Mouse (Mus musculus) hindbrain, embryonic 13.5 days (tissue): ENCODE data around the gene Ice1. TPM values are rescaled to one million over a fixed set of nuclear protein-coding genes. Genes with fewer than 3 reads are reported as not detected.

Experiments used
- ATAC-seq: fragments of 200-750 bp; cut with Nextera tagmentation; 2 replicates; pipeline ENCODE4 v1.8.0; 2017; ENCODE audit warnings: moderate TSS enrichment; ENCODE audit not compliant: low FRiP score
- H3K27ac ChIP-seq: fragments of 300-500 bp; sonication (generic); 2 replicates; pipeline ENCODE4 v1.5.1; 2015; ENCODE audit warnings: inconsistent platforms, mild to moderate bottlenecking, moderate library complexity
- H3K27me3 ChIP-seq: fragments of 300-500 bp; sonication (generic); 2 replicates; pipeline ENCODE4 v1.6.1; 2015; ENCODE audit warnings: mild to moderate bottlenecking, inconsistent platforms
- H3K36me3 ChIP-seq: fragments of 300-500 bp; sonication (generic); 2 replicates; pipeline ENCODE4 v1.6.1; 2015; ENCODE audit warnings: mild to moderate bottlenecking, inconsistent platforms
- H3K4me1 ChIP-seq: fragments of 300-500 bp; sonication (generic); replicated peaks from 2 replicates; pipeline ENCODE4 v1.6.1; 2015; ENCODE audit warnings: inconsistent platforms
- H3K4me2 ChIP-seq: fragments of 300-500 bp; sonication (generic); 2 replicates; pipeline ENCODE4 v1.6.1; 2015; ENCODE audit warnings: inconsistent platforms, mild to moderate bottlenecking, moderate library complexity
- H3K4me3 ChIP-seq: fragments of 300-500 bp; sonication (generic); 2 replicates; pipeline ENCODE4 v1.5.1; 2015; ENCODE audit warnings: mild to moderate bottlenecking, inconsistent platforms
- H3K9ac ChIP-seq: fragments of 300-500 bp; sonication (generic); 2 replicates; pipeline ENCODE4 v1.6.1; 2015; ENCODE audit warnings: mild to moderate bottlenecking, inconsistent platforms
- H3K9me3 ChIP-seq: fragments of 300-500 bp; sonication (generic); 2 replicates; pipeline ENCODE4 v1.6.1; 2016; ENCODE audit warnings: inconsistent platforms
- WGBS: fragments of 180-500 bp; shearing (Covaris S2); methylation state at CpG from one replicate; pipeline ENCODE4 v1.1.7; 2015; 5-methylcytosine and 5-hydroxymethylcytosine counted together
- polyA plus RNA-seq: library from polyadenylated mRNA; unstranded; fragments of >200 nt; fragmentation: Nextera tagmentation; extraction: Ambion mirVana; gene quantifications from 2 replicates; pipeline ENCODE4 v1.2.1, GENCODE M21; 2015

Ice1 gene
- polyA plus RNA-seq, 1 experiment from 2014 or later = 28.5 TPM

- no peaks in the 10 kb centered on the region for H3K4me1 ChIP-seq
- no peaks in the 10 kb centered on the region for H3K9me3 ChIP-seq
- H3K36me3 ChIP-seq = no peaks in the 10 kb centered on the region
- no peak overlapping the region for H3K4me2 ChIP-seq
- no peak overlapping the region for H3K9ac ChIP-seq
- 0 out of 2 replicates have a peak, but pooled peaks cover 7% of the 10 kb centered on the region for H3K27me3 ChIP-seq
- no peak overlapping the region for H3K4me3 ChIP-seq
- 90% methylated on average over 12 of the region's 12 CpGs for WGBS
- no peak overlapping the region for H3K27ac ChIP-seq
- no peak for ATAC-seq
These were observed 18.1 kb upstream of the Ice1 start for GRCm38 (mm10) chr13:70655570-70655969.

GRCm38 (mm10) chr13:70654091-70654770 is 16.8 kb upstream of the Ice1 start:
- 65% methylated on average over 5 of the region's 5 CpGs for whole genome bisulfite sequencing
- Histone ChIP-seq H3K9me3 (no peaks in the 10 kb centered on the region), H3K4me3 (no peak overlapping the region), H3K4me1 (no peaks in the 10 kb centered on the region), H3K27ac (no peak overlapping the region), H3K9ac (no peak overlapping the region), H3K36me3 (no peaks in the 10 kb centered on the region), H3K27me3 (0 out of 2 replicates have a peak, but pooled peaks cover 7% of the 10 kb centered on the region), H3K4me2 (no peak overlapping the region)
- ATAC-seq = no peak

- WGBS = 83% methylated on average over 2 of the region's 2 CpGs
- no peak for ATAC-seq
These were observed 16.0 kb upstream of the Ice1 start for GRCm38 (mm10) chr13:70653457-70653856.

GRCm38 (mm10) chr13:70650011-70650436 is 12.6 kb upstream of the Ice1 start:
- Histone ChIP-seq H3K4me2 (no peak overlapping the region), H3K9me3 (no peaks in the 10 kb centered on the region), H3K4me3 (no peak overlapping the region), H3K36me3 (no peaks in the 10 kb centered on the region), H3K9ac (no peak overlapping the region), H3K27ac (no peak overlapping the region), H3K4me1 (no peaks in the 10 kb centered on the region), H3K27me3 (0 out of 2 replicates have a peak, but pooled peaks cover 5% of the 10 kb centered on the region)
- WGBS = 76% methylated on average over 3 of the region's 3 CpGs
- no peak for ATAC-seq

More at GRCm38 (mm10) chr13:70653457-70653856, 16.0 kb upstream of the Ice1 start:
- Histone ChIP-seq H3K4me2 (no peak overlapping the region), H3K9me3 (no peaks in the 10 kb centered on the region), H3K4me1 (no peaks in the 10 kb centered on the region), H3K4me3 (no peak overlapping the region), H3K27me3 (0 out of 2 replicates have a peak, but pooled peaks cover 7% of the 10 kb centered on the region), H3K36me3 (no peaks in the 10 kb centered on the region), H3K9ac (no peak overlapping the region), H3K27ac (no peak overlapping the region)

DNA sequence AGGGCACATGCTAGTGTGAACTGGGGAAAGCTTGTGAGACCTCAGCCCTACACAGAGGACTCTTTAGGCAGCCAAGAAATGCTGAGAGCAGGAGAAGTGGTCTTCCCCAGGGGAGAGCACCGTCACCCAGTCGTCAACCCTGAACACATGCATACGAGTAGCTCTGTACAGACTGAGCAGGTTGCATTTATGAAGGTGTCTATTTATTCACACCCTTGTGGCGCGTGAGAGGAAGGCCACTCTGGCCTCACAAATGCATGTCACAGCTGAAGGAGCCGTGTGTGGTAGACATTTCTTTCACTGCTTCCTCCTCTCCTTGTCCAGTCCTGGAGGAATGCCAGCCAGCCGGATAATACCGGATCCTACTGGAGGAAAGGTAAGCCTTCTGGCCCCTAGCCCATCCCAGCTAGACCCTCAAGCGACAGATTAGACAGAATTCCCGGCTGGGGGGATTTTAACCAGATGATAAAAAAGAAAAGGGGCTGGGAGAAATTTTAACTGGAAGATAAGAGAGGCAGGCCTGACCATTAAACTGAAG is 8.6 kb upstream of the Ice1 start:
- H3K9me3 ChIP-seq = no peaks in the 10 kb centered on the region
- no peak overlapping the region for H3K4me3 ChIP-seq
- H3K4me1 ChIP-seq = no peaks in the 10 kb centered on the region
- WGBS = 77% methylated on average over 10 of the region's 10 CpGs
- H3K27ac ChIP-seq = no peak overlapping the region
- H3K4me2 ChIP-seq = no peak overlapping the region
- no peaks in the 10 kb centered on the region for H3K36me3 ChIP-seq
- H3K27me3 ChIP-seq = peaks cover 22% of the 10 kb centered on the region
- no peak overlapping the region for H3K9ac ChIP-seq
- no peak for ATAC-seq

- no peaks in the 10 kb centered on the region for H3K9me3 ChIP-seq
- no peak overlapping the region for H3K27ac ChIP-seq
- H3K9ac ChIP-seq = no peak overlapping the region
- WGBS = 54% methylated on average over 3 of the region's 3 CpGs
- no peaks in the 10 kb centered on the region for H3K4me1 ChIP-seq
- ATAC-seq = 0 out of 2 replicates have a peak, but pooled peaks have one; percentile 11
- H3K4me2 ChIP-seq = no peak overlapping the region
- H3K36me3 ChIP-seq = no peaks in the 10 kb centered on the region
- peaks cover 28% of the 10 kb centered on the region for H3K27me3 ChIP-seq
- H3K4me3 ChIP-seq = no peak overlapping the region
These were observed 6.6 kb upstream of the Ice1 start for GRCm38 (mm10) chr13:70644083-70644462.

DNA sequence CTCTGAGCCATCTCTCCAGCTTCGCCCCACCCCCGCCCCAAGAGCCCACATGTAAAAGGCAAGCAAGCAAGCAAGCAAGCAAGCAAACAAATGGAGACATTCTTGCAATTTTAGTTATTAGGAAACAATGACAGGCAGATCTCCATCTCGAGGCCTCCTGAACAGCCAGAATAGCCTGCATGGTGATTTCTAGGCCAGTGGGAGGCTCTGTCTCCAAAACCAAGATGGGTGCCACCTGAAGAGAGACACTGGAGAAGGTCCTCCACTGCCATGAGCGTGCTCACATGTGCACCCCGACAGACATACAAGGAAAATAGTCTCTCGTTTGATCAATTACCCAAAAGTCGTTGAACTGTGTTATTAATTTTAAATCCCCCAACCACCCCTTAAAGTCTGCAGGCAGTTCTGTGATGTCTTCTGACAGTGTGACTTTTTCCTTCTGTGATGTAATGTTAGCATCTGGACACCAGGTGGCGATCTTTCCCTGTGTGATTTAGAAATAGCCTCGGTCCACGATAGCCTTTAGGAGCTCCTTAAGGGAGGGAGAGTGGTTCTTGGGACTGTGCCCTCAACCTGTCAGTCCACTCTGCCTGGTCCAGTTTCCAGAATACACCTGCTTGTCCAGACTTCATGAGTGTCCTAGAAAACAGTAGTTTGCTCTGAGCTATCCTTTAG is 6.1 kb upstream of the Ice1 start:
- Histone ChIP-seq H3K4me1 (0 out of 2 replicates have a peak, but pooled peaks cover under 1% of the 10 kb centered on the region), H3K27me3 (peaks cover 28% of the 10 kb centered on the region), H3K27ac (no peak overlapping the region), H3K4me2 (no peak overlapping the region), H3K9ac (no peak overlapping the region), H3K9me3 (no peaks in the 10 kb centered on the region), H3K36me3 (no peaks in the 10 kb centered on the region), H3K4me3 (no peak overlapping the region)
- WGBS = 23% methylated on average over 10 of the region's 10 CpGs
- ATAC-seq = 0 out of 2 replicates have a peak, but pooled peaks have one; percentile 50

DNA sequence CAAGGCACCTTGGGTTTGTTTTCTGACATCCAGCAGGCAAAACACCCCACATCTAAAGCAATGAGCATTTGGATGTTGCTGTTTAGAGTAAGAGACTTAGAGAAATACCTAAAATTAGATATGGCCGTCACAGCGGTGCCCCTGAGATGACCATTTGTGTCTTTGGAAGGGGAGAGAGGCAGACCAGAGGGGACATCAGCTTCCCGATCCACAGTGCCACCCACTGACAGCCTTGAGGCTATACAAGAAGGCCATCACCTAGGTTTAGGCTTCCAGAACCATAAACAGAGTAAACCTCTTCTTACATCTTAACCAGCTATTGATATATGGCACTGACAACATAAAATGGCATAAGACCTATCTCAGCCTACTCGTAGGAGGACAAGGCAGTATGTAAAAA is 4.5 kb upstream of the Ice1 start:
- H3K4me1 ChIP-seq = peaks cover 3% of the 10 kb centered on the region; the same call in 1 of the 2 replicates
- H3K4me2 ChIP-seq = no peak overlapping the region
- H3K9me3 ChIP-seq = no peaks in the 10 kb centered on the region
- no peaks in the 10 kb centered on the region for H3K36me3 ChIP-seq
- no peak overlapping the region for H3K9ac ChIP-seq
- peaks cover 28% of the 10 kb centered on the region for H3K27me3 ChIP-seq
- no peak for ATAC-seq
- no peak overlapping the region for H3K27ac ChIP-seq
- no peak overlapping the region for H3K4me3 ChIP-seq
- WGBS = 76% methylated on average over 4 of the region's 4 CpGs

DNA sequence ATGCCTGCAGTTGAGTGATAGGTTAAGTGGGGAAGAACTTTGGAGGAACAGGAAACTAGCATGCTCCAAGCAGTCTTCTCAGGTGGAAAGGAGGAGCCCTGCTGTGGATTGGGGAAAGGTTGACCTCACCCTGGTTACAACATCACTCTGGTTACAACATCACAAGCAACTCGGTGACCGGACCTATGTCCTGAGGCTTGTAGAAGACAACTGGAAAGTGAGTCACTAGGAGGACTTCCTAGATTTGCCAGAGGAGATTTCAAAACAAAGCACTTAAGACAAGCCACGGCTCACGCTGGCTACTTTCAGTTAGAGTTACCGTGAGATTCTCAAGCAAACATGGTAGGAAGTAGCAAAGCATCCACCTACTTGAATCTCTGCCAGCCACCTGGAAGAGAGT is 3.9 kb upstream of the Ice1 start:
- Histone ChIP-seq H3K9ac (no peak overlapping the region), H3K4me1 (peaks cover 9% of the 10 kb centered on the region), H3K27ac (no peak overlapping the region), H3K36me3 (no peaks in the 10 kb centered on the region), H3K27me3 (peaks cover 28% of the 10 kb centered on the region), H3K4me2 (no peak overlapping the region), H3K4me3 (no peak overlapping the region), H3K9me3 (no peaks in the 10 kb centered on the region)
- no peak for ATAC-seq
- WGBS = 94% methylated on average over 5 of the region's 5 CpGs

DNA sequence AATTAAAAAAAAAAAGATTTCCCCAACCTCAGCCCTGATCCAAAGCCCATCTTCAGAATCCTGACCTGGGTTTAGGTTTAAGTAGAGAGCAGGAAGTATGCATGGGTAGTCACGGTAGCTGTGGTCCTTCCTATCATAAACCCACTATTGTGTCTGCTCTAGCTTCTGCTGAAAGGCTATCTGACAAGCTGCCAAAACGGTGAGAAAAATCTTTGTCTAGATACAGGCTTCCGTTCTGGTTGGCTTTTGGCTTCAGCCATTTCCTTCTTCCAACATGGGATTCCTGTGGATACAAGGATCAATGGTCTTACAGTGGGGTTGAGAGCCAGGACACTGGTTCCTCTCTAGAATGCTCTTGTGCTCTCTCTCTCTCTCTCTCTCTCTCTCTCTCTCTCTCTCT is 2.2 kb upstream of the Ice1 start:
- H3K4me1 ChIP-seq = peaks cover 26% of the 10 kb centered on the region
- H3K36me3 ChIP-seq = no peaks in the 10 kb centered on the region
- no peak overlapping the region for H3K4me2 ChIP-seq
- H3K9ac ChIP-seq = no peak overlapping the region
- no peak overlapping the region for H3K27ac ChIP-seq
- peaks cover 25% of the 10 kb centered on the region for H3K27me3 ChIP-seq
- no peak for ATAC-seq
- H3K9me3 ChIP-seq = no peaks in the 10 kb centered on the region
- WGBS = 87% methylated on average over 3 of the region's 3 CpGs
- H3K4me3 ChIP-seq = no peak overlapping the region

GRCm38 (mm10) chr13:70637662-70638291 is 343 bp upstream of the Ice1 start:
- H3K4me3 ChIP-seq = peak overlapping the region; percentile 92
- under 1% methylated on average over 42 of the region's 42 CpGs for WGBS
- H3K4me2 ChIP-seq = peak overlapping the region; percentile 91

DNA sequence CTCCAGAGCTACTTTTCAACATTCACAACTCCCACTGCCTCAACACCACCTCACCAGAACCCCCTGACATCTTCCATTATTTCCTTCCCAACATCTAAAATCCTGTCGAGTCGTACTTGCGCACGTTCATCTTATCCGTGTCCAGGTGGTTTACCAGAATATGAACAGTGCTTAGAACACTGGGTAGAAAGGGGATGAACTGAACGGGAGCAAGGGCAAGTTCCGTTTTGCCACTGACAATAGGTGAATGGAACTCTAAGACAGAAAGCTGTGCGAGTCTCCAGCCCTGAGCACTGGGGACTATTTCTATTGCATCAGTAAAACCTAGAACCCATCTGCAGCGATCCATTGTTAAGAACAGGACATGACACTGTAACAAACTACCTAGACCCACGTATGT is 728 bp downstream of the Ice1 start:
- ATAC-seq = no peak
- no peaks in the 10 kb centered on the region for H3K36me3 ChIP-seq
- H3K9me3 ChIP-seq = no peaks in the 10 kb centered on the region
- peaks cover 37% of the 10 kb centered on the region for H3K4me1 ChIP-seq
- H3K27me3 ChIP-seq = peaks cover 13% of the 10 kb centered on the region
- peak overlapping the region; percentile 92 for H3K4me3 ChIP-seq
- peak overlapping the region; percentile 93; the same call in 1 of the 2 replicates for H3K27ac ChIP-seq
- peak overlapping the region; percentile 91 for H3K4me2 ChIP-seq
- 34% methylated on average over 10 of the region's 10 CpGs for WGBS
- peak overlapping the region; percentile 92 for H3K9ac ChIP-seq

More at GRCm38 (mm10) chr13:70637662-70638291, 343 bp upstream of the Ice1 start:
- H3K9me3 ChIP-seq = no peaks in the 10 kb centered on the region
- peaks cover 23% of the 10 kb centered on the region for H3K27me3 ChIP-seq
- H3K27ac ChIP-seq = peak overlapping the region; percentile 93
- H3K9ac ChIP-seq = peak overlapping the region; percentile 92
- H3K4me1 ChIP-seq = peaks cover 35% of the 10 kb centered on the region
- ATAC-seq = peak; percentile 96
- H3K36me3 ChIP-seq = no peaks in the 10 kb centered on the region
